Mouse (Mus musculus) forebrain, embryonic 16.5 days (tissue): ENCODE measurements around the gene Abca17. TPM values are rescaled to one million over a fixed set of nuclear protein-coding genes. Genes with fewer than 3 reads are reported as not detected.

Experiments
- microRNA-seq: library from miRNA; unstranded; fragments of <30 nt; microRNA quantifications from one replicate; pipeline ENCODE4, GENCODE M21; 2017
- polyA plus RNA-seq: library from polyadenylated mRNA; unstranded; fragments of >200 nt; fragmentation: Nextera tagmentation; extraction: Ambion mirVana; gene quantifications from 2 replicates; pipeline ENCODE4 v1.2.1, GENCODE M21; 2015

Abca17 gene
- polyA plus RNA-seq, 1 experiment from 2014 or later = 0.47 TPM

Small RNAs within 50 kb of the gene (microRNA-seq; reads per million reads assigned to microRNA genes)
- not detected for gene Gm24427
- 1.9 reads per million for gene Mir5134
- gene Mir6965 = not detected

Other genes starting within 250 kb of the Abca17 start
- gene Pdpk1, start 200.1 kb downstream of the Abca17 start, polyA plus RNA-seq = 59.4 and 62.9 TPM in 2 replicates
- 25.5 and 28.2 TPM in 2 replicates for gene Amdhd2, start 187.3 kb downstream of the Abca17 start, polyA plus RNA-seq
- 881 and 1,064 TPM in 2 replicates for gene Atp6v0c, start 181.4 kb downstream of the Abca17 start, polyA plus RNA-seq
- 20.6 and 24.6 TPM in 2 replicates for gene Tbc1d24, start 145.5 kb downstream of the Abca17 start, polyA plus RNA-seq
- gene Ntn3, start 141.5 kb downstream of the Abca17 start, polyA plus RNA-seq = 4.7 and 5.2 TPM in 2 replicates
- gene Tedc2, start 130.2 kb downstream of the Abca17 start, polyA plus RNA-seq = 10.2 and 12.2 TPM in 2 replicates
- gene Ccnf, start 99.6 kb downstream of the Abca17 start, polyA plus RNA-seq = 26.0 and 32.0 TPM in 2 replicates
- gene Abca3, start 882 bp upstream of the Abca17 start, polyA plus RNA-seq = 23.9 and 29.6 TPM in 2 replicates
- 362 and 389 TPM in 2 replicates for gene Rnps1, start 63.5 kb upstream of the Abca17 start, polyA plus RNA-seq
- 30.4 and 34.8 TPM in 2 replicates for gene Eci1, start 75.6 kb upstream of the Abca17 start, polyA plus RNA-seq
- gene Dnase1l2, start 92.0 kb upstream of the Abca17 start, polyA plus RNA-seq = 6.2 and 9.5 TPM in 2 replicates
- 37.9 and 54.0 TPM in 2 replicates for gene E4f1, start 119.2 kb upstream of the Abca17 start, polyA plus RNA-seq
- 50.5 and 54.0 TPM in 2 replicates for gene Pgp, start 119.3 kb upstream of the Abca17 start, polyA plus RNA-seq
- gene Bricd5, start 122.8 kb upstream of the Abca17 start, polyA plus RNA-seq = 0.39 and 0.92 TPM in 2 replicates
- 38.9 and 42.4 TPM in 2 replicates for gene Mlst8, start 128.0 kb upstream of the Abca17 start, polyA plus RNA-seq
- 18.8 and 30.4 TPM in 2 replicates for gene Caskin1, start 137.5 kb upstream of the Abca17 start, polyA plus RNA-seq
- 108 and 121 TPM in 2 replicates for gene Traf7, start 176.9 kb upstream of the Abca17 start, polyA plus RNA-seq
- 6.8 and 10.9 TPM in 2 replicates for gene Rab26, start 183.1 kb upstream of the Abca17 start, polyA plus RNA-seq
- gene Pkd1, start 198.8 kb upstream of the Abca17 start, polyA plus RNA-seq = 18.3 and 27.6 TPM in 2 replicates